Mouse (Mus musculus) lung, embryonic 16.5 days (tissue): ENCODE data around the gene Ccdc32. TPM values are rescaled to one million over a fixed set of nuclear protein-coding genes. Genes with fewer than 3 reads are reported as not detected.
"Not testable (repeated sequence)": the region's sequence is repeated elsewhere in the genome, so short reads cannot be mapped to it uniquely, and the experiment has no call there.

Source experiments
- ATAC-seq: fragments of 200-750 bp; cut with Nextera tagmentation; 2 replicates; pipeline ENCODE4 v1.8.0; 2017; ENCODE audit warnings: low read depth, mild to moderate bottlenecking, moderate library complexity
- H3K27ac ChIP-seq: fragments of 300-500 bp; sonication (generic); 2 replicates; pipeline ENCODE4 v1.5.1; 2014; ENCODE audit warnings: mild to moderate bottlenecking, control low read depth, low read length
- H3K27me3 ChIP-seq: fragments of 300-500 bp; sonication (generic); 2 replicates; pipeline ENCODE4 v1.6.1; 2014; ENCODE audit warnings: low read depth, low read length, mixed read lengths; ENCODE audit not compliant: control insufficient read depth, insufficient read depth
- H3K36me3 ChIP-seq: fragments of 300-500 bp; sonication (generic); 2 replicates; pipeline ENCODE4 v1.6.1; 2014; ENCODE audit warnings: low read length; ENCODE audit not compliant: control insufficient read depth, insufficient read depth
- H3K4me1 ChIP-seq: fragments of 300-500 bp; sonication (generic); replicated peaks from 2 replicates; pipeline ENCODE4 v1.6.1; 2014; ENCODE audit warnings: low read length, mixed read lengths; ENCODE audit not compliant: control insufficient read depth, insufficient read depth
- H3K4me2 ChIP-seq: fragments of 300-500 bp; sonication (generic); 2 replicates; pipeline ENCODE4 v1.6.1; 2014; ENCODE audit warnings: low read depth, low read length, control low read depth
- H3K4me3 ChIP-seq: fragments of 300-500 bp; sonication (generic); 2 replicates; pipeline ENCODE4 v1.5.1; 2014; ENCODE audit warnings: mild to moderate bottlenecking, low read length, control low read depth
- H3K9ac ChIP-seq: fragments of 300-500 bp; sonication (generic); 2 replicates; pipeline ENCODE4 v1.6.1; 2014; ENCODE audit warnings: low read length, control low read depth
- H3K9me3 ChIP-seq: fragments of 300-500 bp; sonication (generic); 2 replicates; pipeline ENCODE4 v1.6.1; 2016; ENCODE audit warnings: low read length; ENCODE audit not compliant: control insufficient read depth
- WGBS: fragments of 180-500 bp; shearing (Covaris S2); extraction: QIAGEN DNeasy Blood & Tissue Kit; methylation state at CpG from one replicate; pipeline ENCODE4 v1.1.7; 2014; 5-methylcytosine and 5-hydroxymethylcytosine counted together
- polyA plus RNA-seq: library from polyadenylated mRNA; unstranded; fragments of >200 nt; fragmentation: Nextera tagmentation; extraction: Ambion mirVana; gene quantifications from 2 replicates; pipeline ENCODE4 v1.2.1, GENCODE M21; 2015

Gene Ccdc32
- polyA plus RNA-seq, 1 experiment from 2014 or later, result 25.1 TPM

GRCm38 (mm10) chr2:119018391-119019122 is 10.6 kb downstream of the Ccdc32 start:
- no peaks in the 10 kb centered on the region for H3K27me3 ChIP-seq
- H3K4me3 ChIP-seq, result no peak overlapping the region
- H3K36me3 ChIP-seq, result peaks cover 19% of the 10 kb centered on the region
- 33% methylated on average over 22 of the region's 22 CpGs for WGBS
- peaks cover 12% of the 10 kb centered on the region for H3K4me1 ChIP-seq
- H3K9me3 ChIP-seq, result no peaks in the 10 kb centered on the region
- peak; percentile 78 for ATAC-seq
- no peak overlapping the region for H3K9ac ChIP-seq
- peak overlapping the region; percentile 23; the same call in 1 of the 2 replicates for H3K27ac ChIP-seq
- H3K4me2 ChIP-seq, result peak overlapping the region; percentile 23; the same call in 1 of the 2 replicates

DNA sequence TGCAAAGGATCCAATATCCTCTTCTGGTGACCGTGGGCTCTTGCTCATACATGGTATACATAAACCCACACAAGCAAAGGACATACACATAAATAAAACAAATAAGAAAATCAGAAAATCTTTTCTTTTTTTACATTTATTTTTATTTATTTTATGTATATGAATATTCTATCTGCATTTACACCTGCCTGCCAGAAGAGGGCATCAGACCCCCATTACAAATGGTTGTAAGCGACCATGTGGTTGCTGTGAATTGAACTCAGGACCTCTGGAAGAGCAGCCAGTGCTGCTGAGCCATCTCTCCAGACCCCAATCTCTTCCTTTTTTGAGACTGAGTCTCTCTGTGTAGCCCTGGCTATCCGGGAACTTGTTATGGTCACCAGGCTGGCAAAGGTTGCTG is 11.5 kb downstream of the Ccdc32 start:
- 91% methylated on average over 3 of the region's 3 CpGs for WGBS
- no peak for ATAC-seq

GRCm38 (mm10) chr2:119016312-119016711 is 12.9 kb downstream of the Ccdc32 start:
- not testable (repeated sequence) for H3K36me3 ChIP-seq, H3K9me3 ChIP-seq, ATAC-seq, H3K9ac ChIP-seq, H3K4me3 ChIP-seq, H3K27ac ChIP-seq, H3K27me3 ChIP-seq, H3K4me2 ChIP-seq
- WGBS, result 77% methylated on average over 4 of the region's 4 CpGs
- H3K4me1 ChIP-seq, result peaks cover 12% of the 10 kb centered on the region

More for the DNA sequence above, 11.5 kb downstream of the Ccdc32 start:
- H3K9ac ChIP-seq, result no peak overlapping the region
- H3K36me3 ChIP-seq, result peaks cover 16% of the 10 kb centered on the region
- H3K4me1 ChIP-seq, result peaks cover 12% of the 10 kb centered on the region
- H3K27me3 ChIP-seq, result no peaks in the 10 kb centered on the region
- no peaks in the 10 kb centered on the region for H3K9me3 ChIP-seq
- H3K4me3 ChIP-seq, result no peak overlapping the region
- no peak overlapping the region for H3K27ac ChIP-seq
- no peak overlapping the region for H3K4me2 ChIP-seq

DNA sequence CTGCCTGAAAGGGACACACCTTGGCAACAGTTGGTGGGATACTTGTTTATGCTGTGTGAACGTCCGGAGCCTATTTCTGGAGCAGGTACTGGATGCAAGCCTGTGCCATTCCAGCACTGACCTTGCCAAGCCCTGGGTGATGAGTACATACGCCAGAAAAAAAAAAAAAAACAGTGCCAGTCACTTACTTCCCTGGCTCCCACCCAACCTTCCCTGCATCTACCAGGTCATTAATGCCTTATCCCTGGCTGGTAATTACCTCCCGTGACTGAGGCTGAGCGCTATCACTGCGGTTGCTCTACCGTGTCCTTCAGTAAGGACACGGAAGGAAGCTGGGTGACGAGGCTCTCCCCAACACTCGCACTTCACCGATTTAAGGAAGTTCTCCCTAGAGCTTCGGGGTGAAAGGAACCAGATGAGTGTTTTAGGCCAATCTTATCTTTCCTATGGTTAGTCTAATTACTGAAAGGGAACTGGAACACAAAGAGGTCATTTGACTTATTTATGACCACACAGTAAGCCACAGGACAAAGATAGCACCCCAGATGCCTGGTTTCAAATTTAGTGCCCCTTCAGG is 13.5 kb downstream of the Ccdc32 start:
- WGBS, result 65% methylated on average over 12 of the region's 12 CpGs
- H3K4me2 ChIP-seq, result no peak overlapping the region
- ATAC-seq, result no peak
- peak overlapping the region; percentile 40; the same call in 1 of the 2 replicates for H3K27ac ChIP-seq
- peaks cover 12% of the 10 kb centered on the region for H3K4me1 ChIP-seq
- H3K9me3 ChIP-seq, result no peaks in the 10 kb centered on the region
- no peaks in the 10 kb centered on the region for H3K27me3 ChIP-seq
- no peak overlapping the region for H3K9ac ChIP-seq
- no peak overlapping the region for H3K4me3 ChIP-seq
- peaks cover 3% of the 10 kb centered on the region; the same call in 1 of the 2 replicates for H3K36me3 ChIP-seq

- Histone ChIP-seq H3K27ac (peak overlapping the region; percentile 40; the same call in 1 of the 2 replicates), H3K4me2 (no peak overlapping the region)
These were observed 14.2 kb downstream of the Ccdc32 start for GRCm38 (mm10) chr2:119014989-119015388.

GRCm38 (mm10) chr2:119009376-119009775 is 19.8 kb downstream of the Ccdc32 start:
- Histone ChIP-seq H3K4me1 (no peaks in the 10 kb centered on the region), H3K9me3 (no peaks in the 10 kb centered on the region), H3K9ac (no peak overlapping the region), H3K36me3 (no peaks in the 10 kb centered on the region), H3K4me2 (no peak overlapping the region), H3K27me3 (no peaks in the 10 kb centered on the region), H3K4me3 (no peak overlapping the region), H3K27ac (no peak overlapping the region)
- no peak for ATAC-seq
- 87% methylated on average over 2 of the region's 2 CpGs for WGBS

More at GRCm38 (mm10) chr2:119014989-119015388, 14.2 kb downstream of the Ccdc32 start:
- Histone ChIP-seq H3K27me3 (no peaks in the 10 kb centered on the region), H3K9ac (no peak overlapping the region), H3K36me3 (peaks cover 3% of the 10 kb centered on the region; the same call in 1 of the 2 replicates), H3K4me1 (peaks cover 12% of the 10 kb centered on the region), H3K9me3 (no peaks in the 10 kb centered on the region), H3K4me3 (no peak overlapping the region)
- WGBS, result 52% methylated on average over 7 of the region's 7 CpGs
- peak; percentile 73 for ATAC-seq

GRCm38 (mm10) chr2:119006886-119007285 is 22.3 kb downstream of the Ccdc32 start:
- no peaks in the 10 kb centered on the region for H3K9me3 ChIP-seq
- H3K27ac ChIP-seq, result no peak overlapping the region
- no peaks in the 10 kb centered on the region for H3K36me3 ChIP-seq
- ATAC-seq, result no peak
- H3K4me1 ChIP-seq, result no peaks in the 10 kb centered on the region
- H3K4me3 ChIP-seq, result no peak overlapping the region
- WGBS, result 73% methylated on average over 7 of the region's 7 CpGs
- H3K9ac ChIP-seq, result no peak overlapping the region
- H3K4me2 ChIP-seq, result no peak overlapping the region
- no peaks in the 10 kb centered on the region for H3K27me3 ChIP-seq

DNA sequence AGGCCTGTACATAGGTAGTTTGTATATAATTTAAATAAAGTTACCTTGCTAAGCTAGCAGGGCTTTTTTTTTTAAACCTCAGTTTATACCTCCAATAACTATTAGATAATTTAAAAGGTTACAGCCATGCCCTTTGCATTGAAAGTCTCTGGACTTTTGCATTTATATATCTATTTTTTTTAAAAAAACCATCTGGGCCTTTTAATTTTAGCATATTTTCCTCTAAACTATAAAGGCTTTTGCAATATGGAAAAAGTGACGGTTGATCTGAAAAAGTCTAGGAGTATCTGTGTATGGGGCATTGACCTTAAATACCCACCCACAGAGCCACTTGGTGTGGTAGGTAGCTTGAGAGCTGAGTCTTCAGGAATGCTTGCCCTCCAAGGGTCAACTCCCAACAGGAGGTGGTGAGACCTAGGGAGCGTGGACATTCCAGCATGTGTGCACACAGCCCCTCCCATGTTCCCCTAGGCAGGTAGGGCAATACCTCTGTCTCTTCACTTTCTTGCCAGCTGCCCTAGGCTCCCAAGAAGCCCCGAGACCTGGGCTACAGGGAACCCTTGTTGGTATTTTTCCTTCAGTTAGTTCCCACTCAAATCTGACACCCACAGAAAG is 30.1 kb downstream of the Ccdc32 start:
- WGBS, result 63% methylated on average over 3 of the region's 3 CpGs
- Histone ChIP-seq H3K4me2 (no peak overlapping the region), H3K36me3 (no peaks in the 10 kb centered on the region), H3K4me3 (no peak overlapping the region), H3K9me3 (no peaks in the 10 kb centered on the region), H3K9ac (no peak overlapping the region), H3K27me3 (no peaks in the 10 kb centered on the region), H3K4me1 (no peaks in the 10 kb centered on the region), H3K27ac (no peak overlapping the region)
- ATAC-seq, result no peak

- no peak for ATAC-seq
- 41% methylated on average over 6 of the region's 6 CpGs for WGBS
These were observed 30.9 kb downstream of the Ccdc32 start for GRCm38 (mm10) chr2:118998115-118998866.

More at GRCm38 (mm10) chr2:118998115-118998866, 30.9 kb downstream of the Ccdc32 start:
- Histone ChIP-seq H3K9ac (no peak overlapping the region), H3K27ac (no peak overlapping the region), H3K4me1 (no peaks in the 10 kb centered on the region), H3K9me3 (no peaks in the 10 kb centered on the region), H3K4me3 (no peak overlapping the region), H3K4me2 (no peak overlapping the region), H3K36me3 (no peaks in the 10 kb centered on the region), H3K27me3 (no peaks in the 10 kb centered on the region)
